Mouse (Mus musculus): Measurements from ENCODE around the gene Nms.

Gene Nms

GRCm38 (mm10) chr1:38938849-38939248 is at the start of gene Nms:
TSS of gene Nms (plus strand) at chr1:38939149.
- no peak for DNase-seq (ENCODE audit: low read depth, low spot score)

- DNase-seq (ENCODE audit: low read depth, low spot score) = no peak
Observed at GRCm38 (mm10) chr1:38891444-38891843, 47.5 kb upstream of the Nms start.

GRCm38 (mm10) chr1:38893081-38893480 is 45.9 kb upstream of the Nms start:
- no peak for DNase-seq (ENCODE audit: low read depth, low spot score)

- DNase-seq (ENCODE audit: low read depth, low spot score) = peak; percentile 65
Observed at GRCm38 (mm10) chr1:38897431-38898248, 41.3 kb upstream of the Nms start, which contains the start of gene Chst10. TSS of gene Chst10 (minus strand) at chr1:38898161.

GRCm38 (mm10) chr1:38902571-38902970 is 36.4 kb upstream of the Nms start:
- no peak for DNase-seq (ENCODE audit: low read depth, low spot score)

- no peak for DNase-seq (ENCODE audit: low read depth, low spot score)
Observed at GRCm38 (mm10) chr1:38903985-38904384, 35.0 kb upstream of the Nms start.

- DNase-seq (ENCODE audit: low read depth, low spot score) = peak; percentile 47
Observed at GRCm38 (mm10) chr1:38928996-38929395, 10.0 kb upstream of the Nms start.

- peak; percentile 64 for DNase-seq (ENCODE audit: low read depth, low spot score)
Observed at GRCm38 (mm10) chr1:38929468-38929867, 9.5 kb upstream of the Nms start.

DNA sequence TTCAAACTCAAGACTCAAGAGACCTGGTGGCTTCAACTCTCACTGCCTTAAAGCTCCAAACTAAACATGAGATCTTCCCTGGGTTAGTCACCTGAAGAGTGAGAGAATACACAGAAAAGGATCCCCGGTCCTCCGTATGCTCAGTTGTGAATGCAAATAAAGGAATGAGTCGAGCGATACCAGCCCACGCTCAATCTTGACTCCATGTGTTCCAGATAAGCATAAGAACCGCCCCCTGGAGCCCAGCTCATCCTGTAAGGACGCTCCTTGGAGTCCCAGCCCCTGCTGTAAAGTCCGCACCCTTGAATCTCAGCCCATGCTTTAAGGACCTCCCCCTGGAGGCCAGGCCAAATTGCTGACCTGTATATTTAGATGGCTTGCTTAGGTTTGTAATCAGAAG is 8.2 kb upstream of the Nms start:
- peak; percentile 66 for DNase-seq (ENCODE audit: low read depth, low spot score)

DNA sequence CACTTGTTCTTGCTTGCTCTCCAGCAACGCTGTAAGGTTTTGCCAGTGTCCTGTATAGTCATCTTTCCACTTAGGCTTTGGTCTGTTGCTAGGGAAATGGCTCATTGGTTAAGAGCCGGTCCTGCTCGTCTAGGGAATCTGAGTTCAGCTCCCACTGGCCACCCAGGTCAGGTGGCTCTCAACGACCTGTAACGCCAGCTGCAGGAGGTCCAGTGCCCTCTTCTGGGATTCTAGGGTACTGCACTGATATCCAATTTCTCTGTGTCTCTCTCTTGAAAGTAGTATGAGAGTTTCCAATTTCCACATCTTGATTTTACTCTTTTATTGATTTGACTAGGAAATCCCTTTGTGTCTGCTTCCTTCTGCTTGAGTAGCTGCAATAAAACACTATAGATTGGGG is 4.3 kb upstream of the Nms start:
- DNase-seq (ENCODE audit: low read depth, low spot score) = no peak

- DNase-seq (ENCODE audit: low read depth, low spot score) = no peak
Observed at GRCm38 (mm10) chr1:38936780-38937179, 2.2 kb upstream of the Nms start.

DNA sequence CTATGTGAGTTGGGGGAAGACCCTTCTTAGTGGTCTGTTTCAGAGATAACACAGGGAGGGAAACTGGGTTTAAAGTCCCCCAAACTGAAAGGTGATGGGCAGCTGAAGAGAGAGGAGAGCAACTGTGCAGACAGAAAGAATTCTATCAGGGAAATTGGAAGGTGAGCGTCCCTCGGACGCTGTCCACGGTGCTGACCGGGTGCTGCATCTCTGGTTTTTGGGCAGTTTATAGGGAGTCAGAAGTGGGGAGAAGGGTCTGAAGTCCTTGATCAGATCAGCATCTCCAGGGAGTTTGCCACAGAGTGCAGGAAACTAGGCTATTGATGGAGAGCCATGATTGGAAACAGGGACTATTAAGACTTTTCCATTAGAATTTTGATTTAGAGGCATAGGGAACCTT is 659 bp downstream of the Nms start:
- DNase-seq (ENCODE audit: low read depth, low spot score) = no peak

- no peak for DNase-seq (ENCODE audit: low read depth, low spot score)
Observed at GRCm38 (mm10) chr1:38956457-38956856, 17.5 kb downstream of the Nms start.

DNA sequence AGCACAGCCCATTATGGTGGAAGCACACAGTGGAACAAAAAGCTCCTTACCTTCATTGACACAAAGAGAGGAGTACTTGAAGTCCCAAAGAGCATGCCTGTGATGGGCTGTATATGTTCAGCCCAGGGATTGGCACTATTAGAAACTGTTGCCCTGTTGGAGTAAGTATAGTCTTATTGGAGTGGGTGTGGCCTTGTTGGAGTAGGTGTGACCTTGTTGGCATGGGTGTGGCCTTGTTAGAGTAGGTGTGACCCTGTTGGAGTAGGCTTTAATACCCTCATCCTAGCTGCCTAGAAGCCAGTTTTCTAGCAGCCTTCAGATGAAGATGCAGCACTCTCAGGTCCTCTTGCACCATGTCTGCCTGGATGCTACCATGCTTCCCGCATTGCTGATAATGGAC is 30.2 kb downstream of the Nms start:
- DNase-seq (ENCODE audit: low read depth, low spot score) = no peak

DNA sequence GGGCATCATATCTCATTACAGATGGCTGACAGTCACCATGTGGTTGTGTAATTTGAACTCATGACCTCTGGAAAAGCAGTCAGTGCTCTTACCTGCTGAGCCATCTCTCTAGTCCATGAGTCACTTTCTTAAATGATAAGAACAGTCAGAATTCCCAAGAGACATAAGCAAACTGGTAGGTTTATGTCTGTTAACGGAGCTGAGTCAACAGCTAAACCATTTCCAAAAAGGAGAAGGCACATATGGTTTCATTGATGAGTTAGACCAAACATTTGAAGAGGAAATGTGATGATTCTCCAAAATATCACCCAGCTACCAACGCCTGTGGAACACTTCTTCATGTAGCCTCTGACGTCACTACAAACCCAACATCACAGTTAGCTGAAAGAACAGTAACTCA is 32.8 kb downstream of the Nms start:
- peak; percentile 42 for DNase-seq (ENCODE audit: low read depth, low spot score)

GRCm38 (mm10) chr1:38972986-38973592 is 34.1 kb downstream of the Nms start:
- peak; percentile 49 for DNase-seq (ENCODE audit: low read depth, low spot score)

DNA sequence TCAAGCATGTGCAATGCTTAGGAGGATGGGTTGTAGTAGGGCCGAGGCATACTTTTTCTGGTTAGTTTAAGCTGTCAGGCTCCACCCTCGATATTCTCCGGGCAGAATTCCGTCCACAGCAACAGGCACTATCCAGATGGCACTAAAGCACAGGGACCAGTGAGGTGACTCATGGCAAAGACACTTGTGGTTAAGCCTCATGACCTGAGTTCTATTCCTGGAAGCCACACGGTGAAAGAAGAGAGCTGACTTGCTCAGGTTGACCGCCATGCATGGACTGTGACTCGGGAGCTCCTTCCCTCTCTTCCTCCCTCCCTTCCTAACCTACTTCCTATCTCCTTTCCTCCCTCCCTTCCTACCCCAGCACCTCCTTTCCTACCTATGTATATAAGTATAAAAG is 41.0 kb downstream of the Nms start:
- no peak for DNase-seq (ENCODE audit: low read depth, low spot score)

DNA sequence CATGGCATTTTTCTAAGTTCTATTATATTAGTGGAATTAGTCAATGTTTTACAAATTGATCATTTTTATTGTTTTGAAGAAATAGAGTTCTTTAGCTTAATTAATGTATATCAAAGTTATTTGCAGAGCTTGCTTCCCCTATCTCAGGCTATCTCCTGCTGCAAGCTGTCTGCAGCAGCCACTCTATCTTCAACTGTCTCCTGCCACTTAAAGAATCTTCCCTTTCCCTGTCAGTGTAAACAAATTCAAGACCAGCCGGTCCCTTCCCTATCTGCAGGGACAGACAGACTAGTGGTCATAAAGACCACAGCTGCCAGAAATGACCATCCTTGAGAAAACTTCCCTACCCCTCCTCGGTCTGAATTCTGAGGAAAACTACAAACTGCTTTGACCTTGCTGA is 44.9 kb downstream of the Nms start:
- no peak for DNase-seq (ENCODE audit: low read depth, low spot score)

DNA sequence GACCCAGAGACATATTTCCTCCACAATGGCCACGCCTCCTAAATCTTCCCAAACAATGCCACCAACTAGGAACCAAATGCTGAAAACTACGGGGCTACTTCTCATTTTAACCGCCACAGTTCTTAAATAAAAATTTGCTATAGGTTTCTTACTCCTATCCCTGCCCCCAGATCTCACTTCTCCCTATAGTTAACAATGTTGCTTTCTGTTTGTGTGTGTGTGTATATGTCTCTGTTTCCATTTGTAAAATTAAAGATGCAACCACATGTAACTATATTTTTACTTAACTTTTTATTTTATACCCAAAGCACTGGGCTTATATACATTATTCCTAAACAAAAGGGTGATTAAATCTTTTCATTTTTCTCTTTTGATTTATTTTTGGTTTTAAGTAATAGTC is 46.4 kb downstream of the Nms start, which contains the start of gene Pdcl3:
Gene Pdcl3, plus strand, starts transcription at position 301 of the 400 bp plus-strand sequence.
- DNase-seq (ENCODE audit: low read depth, low spot score) = no peak

GRCm38 (mm10) chr1:38987080-38987864 is 48.3 kb downstream of the Nms start:
- DNase-seq (ENCODE audit: low read depth, low spot score) = peak; percentile 94

DNA sequence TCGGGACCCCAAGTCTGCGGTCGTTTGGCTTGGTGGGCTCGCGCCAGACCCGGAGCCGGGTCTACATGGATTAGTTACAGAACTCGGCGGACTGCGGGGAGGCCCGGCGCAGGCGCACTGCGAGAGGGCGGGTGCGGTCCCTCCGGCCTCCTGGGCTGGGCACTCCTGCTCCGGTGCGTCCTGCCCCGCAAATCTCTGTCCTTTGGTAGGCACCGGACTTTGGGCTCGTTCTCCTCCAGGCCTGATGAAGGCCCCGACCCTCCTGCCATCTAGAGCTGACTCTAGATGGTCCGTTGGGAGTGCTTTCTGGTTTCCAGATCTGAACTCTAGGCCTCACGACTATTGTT is 48.9 kb downstream of the Nms start:
- no peak for DNase-seq (ENCODE audit: low read depth, low spot score)

DNA sequence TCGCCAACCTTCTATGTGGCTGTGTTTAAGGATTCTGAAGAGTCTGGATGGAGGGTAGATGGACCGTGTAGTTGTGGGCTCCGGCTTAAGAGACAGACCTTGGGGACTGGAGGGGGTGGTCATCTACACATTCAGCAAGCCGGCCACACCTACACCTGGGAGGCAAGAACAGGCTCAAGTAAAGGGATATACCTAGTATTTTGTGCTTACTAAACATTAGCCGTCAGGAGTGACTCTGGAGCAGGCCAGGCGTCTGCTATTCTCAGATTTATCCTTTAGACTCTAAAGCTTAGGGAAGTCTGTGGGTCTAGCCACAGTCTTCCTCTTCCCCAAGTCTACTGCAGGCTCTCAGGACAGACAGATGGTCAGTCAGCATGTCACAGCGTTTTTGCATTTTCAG is 49.4 kb downstream of the Nms start:
- DNase-seq (ENCODE audit: low read depth, low spot score) = no peak
